Mouse (Mus musculus): ENCODE measurements around the gene Bcl2l10. TPM values are rescaled to one million over a fixed set of nuclear protein-coding genes. Genes with fewer than 3 reads are reported as not detected.

The Bcl2l10 gene
- polyA plus RNA-seq, 1 experiment from 2014 or later: not detected

GRCm38 (mm10) chr9:75318196-75318595 is 29.4 kb upstream of the Bcl2l10 start:
- H3K36me3 ChIP-seq (ENCODE audit: control insufficient read depth, insufficient read depth, low read length): 0 out of 2 replicates have a peak, but pooled peaks cover 5% of the 10 kb centered on the region
- H3K27me3 ChIP-seq (ENCODE audit: control insufficient read depth, insufficient read depth, low read length): no peaks in the 10 kb centered on the region
- no peak overlapping the region for H3K4me3 ChIP-seq (ENCODE audit: control insufficient read depth in 1 of 2, insufficient read depth in 1 of 2, low read depth in 1 of 2, low read length in 2 of 2)
- no peak for ATAC-seq (ENCODE audit: insufficient number of reproducible peaks, insufficient read depth, low FRiP score, low read depth)
- no peak overlapping the region for H3K4me2 ChIP-seq (ENCODE audit: low read length)
- H3K4me1 ChIP-seq (ENCODE audit: control insufficient read depth in 2 of 2, insufficient read depth in 2 of 2, low read length in 2 of 2): peaks cover 11 to 36% of the 10 kb centered on the region in 2 experiments
- H3K27ac ChIP-seq (replicated peaks in 1 of 2; ENCODE audit: control insufficient read depth in 1 of 2, insufficient read depth in 1 of 2, low read depth in 2 of 2, low read length in 2 of 2): no peak overlapping the region
- no peaks in the 10 kb centered on the region for H3K9me3 ChIP-seq (ENCODE audit: control insufficient read depth, low read length)
- no peak overlapping the region for H3K9ac ChIP-seq (ENCODE audit: low read length)
- 89% methylated on average over 2 of the region's 2 CpGs for WGBS

GRCm38 (mm10) chr9:75319365-75319764 is 28.2 kb upstream of the Bcl2l10 start:
- H3K9me3 ChIP-seq (ENCODE audit: control insufficient read depth, low read length): no peaks in the 10 kb centered on the region

GRCm38 (mm10) chr9:75322099-75322885 is 25.3 kb upstream of the Bcl2l10 start:
- Histone ChIP-seq H3K9ac (ENCODE audit: low read length) (no peak overlapping the region), H3K36me3 (ENCODE audit: control insufficient read depth, insufficient read depth, low read length) (peaks cover 13% of the 10 kb centered on the region), H3K4me1 (ENCODE audit: control insufficient read depth in 2 of 2, insufficient read depth in 2 of 2, low read length in 2 of 2) (peaks cover 6 to 23% of the 10 kb centered on the region in 2 experiments), H3K4me2 (ENCODE audit: low read length) (no peak overlapping the region), H3K27ac (replicated peaks in 1 of 2; ENCODE audit: control insufficient read depth in 1 of 2, insufficient read depth in 1 of 2, low read depth in 2 of 2, low read length in 2 of 2) (no peak overlapping the region), H3K9me3 (ENCODE audit: control insufficient read depth, low read length) (no peaks in the 10 kb centered on the region), H3K27me3 (ENCODE audit: control insufficient read depth, insufficient read depth, low read length) (no peaks in the 10 kb centered on the region), H3K4me3 (ENCODE audit: control insufficient read depth in 1 of 2, insufficient read depth in 1 of 2, low read depth in 1 of 2, low read length in 2 of 2) (no peak overlapping the region)
- no peak for ATAC-seq (ENCODE audit: insufficient number of reproducible peaks, insufficient read depth, low FRiP score, low read depth)
- 64% methylated on average over 13 of the region's 13 CpGs for WGBS

More at GRCm38 (mm10) chr9:75319365-75319764, 28.2 kb upstream of the Bcl2l10 start:
- peak overlapping the region; percentile 2; the same call in 1 of the 2 replicates for H3K4me2 ChIP-seq (ENCODE audit: low read length)
- no peak overlapping the region for H3K4me3 ChIP-seq (ENCODE audit: control insufficient read depth in 1 of 2, insufficient read depth in 1 of 2, low read depth in 1 of 2, low read length in 2 of 2)
- peak overlapping the region; percentile 46 to 74; a peak in 3 of 4 replicates for H3K27ac ChIP-seq (replicated peaks in 1 of 2; ENCODE audit: control insufficient read depth in 1 of 2, insufficient read depth in 1 of 2, low read depth in 2 of 2, low read length in 2 of 2)
- 68% methylated on average over 3 of the region's 3 CpGs for WGBS
- H3K27me3 ChIP-seq (ENCODE audit: control insufficient read depth, insufficient read depth, low read length): no peaks in the 10 kb centered on the region
- peaks cover 9 to 31% of the 10 kb centered on the region in 2 experiments for H3K4me1 ChIP-seq (ENCODE audit: control insufficient read depth in 2 of 2, insufficient read depth in 2 of 2, low read length in 2 of 2)
- no peak for ATAC-seq (ENCODE audit: insufficient number of reproducible peaks, insufficient read depth, low FRiP score, low read depth)
- H3K9ac ChIP-seq (ENCODE audit: low read length): no peak overlapping the region
- 0 out of 2 replicates have a peak, but pooled peaks cover 5% of the 10 kb centered on the region for H3K36me3 ChIP-seq (ENCODE audit: control insufficient read depth, insufficient read depth, low read length)

- Histone ChIP-seq H3K4me1 (ENCODE audit: control insufficient read depth in 2 of 2, insufficient read depth in 2 of 2, low read length in 2 of 2) (no peaks in the 10 kb centered on the region), H3K4me3 (ENCODE audit: control insufficient read depth in 1 of 2, insufficient read depth in 1 of 2, low read depth in 1 of 2, low read length in 2 of 2) (no peak overlapping the region), H3K9me3 (ENCODE audit: control insufficient read depth, low read length) (no peaks in the 10 kb centered on the region), H3K36me3 (ENCODE audit: control insufficient read depth, insufficient read depth, low read length) (peaks cover 60% of the 10 kb centered on the region), H3K4me2 (ENCODE audit: low read length) (no peak overlapping the region), H3K9ac (ENCODE audit: low read length) (no peak overlapping the region), H3K27ac (replicated peaks in 1 of 2; ENCODE audit: control insufficient read depth in 1 of 2, insufficient read depth in 1 of 2, low read depth in 2 of 2, low read length in 2 of 2) (no peak overlapping the region), H3K27me3 (ENCODE audit: control insufficient read depth, insufficient read depth, low read length) (no peaks in the 10 kb centered on the region)
- 89% methylated on average over 3 of the region's 3 CpGs for WGBS
- no peak for ATAC-seq (ENCODE audit: insufficient number of reproducible peaks, insufficient read depth, low FRiP score, low read depth)
Measured at GRCm38 (mm10) chr9:75328047-75328446, 19.5 kb upstream of the Bcl2l10 start.

GRCm38 (mm10) chr9:75330821-75331220 is 16.7 kb upstream of the Bcl2l10 start:
- no peak overlapping the region for H3K27ac ChIP-seq (replicated peaks in 1 of 2; ENCODE audit: control insufficient read depth in 1 of 2, insufficient read depth in 1 of 2, low read depth in 2 of 2, low read length in 2 of 2)
- H3K9me3 ChIP-seq (ENCODE audit: control insufficient read depth, low read length): no peaks in the 10 kb centered on the region
- ATAC-seq (ENCODE audit: insufficient number of reproducible peaks, insufficient read depth, low FRiP score, low read depth): no peak
- no peak overlapping the region for H3K4me2 ChIP-seq (ENCODE audit: low read length)
- peaks cover 77% of the 10 kb centered on the region for H3K36me3 ChIP-seq (ENCODE audit: control insufficient read depth, insufficient read depth, low read length)
- no peaks in the 10 kb centered on the region for H3K27me3 ChIP-seq (ENCODE audit: control insufficient read depth, insufficient read depth, low read length)
- 90% methylated on average over 8 of the region's 8 CpGs for WGBS
- H3K4me1 ChIP-seq (ENCODE audit: control insufficient read depth in 2 of 2, insufficient read depth in 2 of 2, low read length in 2 of 2): no peaks in the 10 kb centered on the region
- H3K9ac ChIP-seq (ENCODE audit: low read length): no peak overlapping the region
- H3K4me3 ChIP-seq (ENCODE audit: control insufficient read depth in 1 of 2, insufficient read depth in 1 of 2, low read depth in 1 of 2, low read length in 2 of 2): no peak overlapping the region

GRCm38 (mm10) chr9:75334440-75334839 is 13.1 kb upstream of the Bcl2l10 start:
- Histone ChIP-seq H3K27ac (replicated peaks in 1 of 2; ENCODE audit: control insufficient read depth in 1 of 2, insufficient read depth in 1 of 2, low read depth in 2 of 2, low read length in 2 of 2) (no peak overlapping the region), H3K9me3 (ENCODE audit: control insufficient read depth, low read length) (no peaks in the 10 kb centered on the region), H3K4me3 (ENCODE audit: control insufficient read depth in 1 of 2, insufficient read depth in 1 of 2, low read depth in 1 of 2, low read length in 2 of 2) (no peak overlapping the region), H3K36me3 (ENCODE audit: control insufficient read depth, insufficient read depth, low read length) (peaks cover 95% of the 10 kb centered on the region), H3K4me2 (ENCODE audit: low read length) (no peak overlapping the region), H3K4me1 (ENCODE audit: control insufficient read depth in 2 of 2, insufficient read depth in 2 of 2, low read length in 2 of 2) (no peaks in the 10 kb centered on the region), H3K27me3 (ENCODE audit: control insufficient read depth, insufficient read depth, low read length) (no peaks in the 10 kb centered on the region), H3K9ac (ENCODE audit: low read length) (no peak overlapping the region)
- WGBS: 78% methylated on average over 4 of the region's 4 CpGs
- no peak for ATAC-seq (ENCODE audit: insufficient number of reproducible peaks, insufficient read depth, low FRiP score, low read depth)

GRCm38 (mm10) chr9:75338016-75338415 is 9.5 kb upstream of the Bcl2l10 start:
- Histone ChIP-seq H3K4me1 (ENCODE audit: control insufficient read depth in 2 of 2, insufficient read depth in 2 of 2, low read length in 2 of 2) (no peaks in the 10 kb centered on the region), H3K4me3 (ENCODE audit: control insufficient read depth in 1 of 2, insufficient read depth in 1 of 2, low read depth in 1 of 2, low read length in 2 of 2) (no peak overlapping the region), H3K9me3 (ENCODE audit: control insufficient read depth, low read length) (no peaks in the 10 kb centered on the region), H3K27me3 (ENCODE audit: control insufficient read depth, insufficient read depth, low read length) (no peaks in the 10 kb centered on the region), H3K9ac (ENCODE audit: low read length) (no peak overlapping the region), H3K36me3 (ENCODE audit: control insufficient read depth, insufficient read depth, low read length) (peaks cover 89% of the 10 kb centered on the region), H3K4me2 (ENCODE audit: low read length) (no peak overlapping the region), H3K27ac (replicated peaks in 1 of 2; ENCODE audit: control insufficient read depth in 1 of 2, insufficient read depth in 1 of 2, low read depth in 2 of 2, low read length in 2 of 2) (no peak overlapping the region)
- no peak for ATAC-seq (ENCODE audit: insufficient number of reproducible peaks, insufficient read depth, low FRiP score, low read depth)
- 85% methylated on average over 6 of the region's 6 CpGs for WGBS
